Mouse (Mus musculus) olfactory bulb, adult 2 months (tissue): Measurements from ENCODE around the gene Vav3.

Experiments used
- CTCF ChIP-seq: fragments of 200-500 bp; IDR thresholded peaks from 2 replicates; pipeline ENCODE4 v1.5.1; 2012; ENCODE audit warnings: low read depth, mild to moderate bottlenecking, low read length, moderate library complexity; ENCODE audit not compliant: insufficient read depth
- POLR2A ChIP-seq: fragments of 200-500 bp; IDR thresholded peaks from 2 replicates; pipeline ENCODE4 v1.6.1; 2012; ENCODE audit warnings: mild to moderate bottlenecking, low read depth, low read length, moderate library complexity; ENCODE audit not compliant: insufficient read depth

GRCm38 (mm10) chr3:109365875-109366274 is 25.4 kb downstream of the Vav3 start:
- TF ChIP-seq POLR2A (no peak), CTCF (no peak)
